Mouse (Mus musculus): ENCODE results near the gene Eif4enif1.

DNA sequence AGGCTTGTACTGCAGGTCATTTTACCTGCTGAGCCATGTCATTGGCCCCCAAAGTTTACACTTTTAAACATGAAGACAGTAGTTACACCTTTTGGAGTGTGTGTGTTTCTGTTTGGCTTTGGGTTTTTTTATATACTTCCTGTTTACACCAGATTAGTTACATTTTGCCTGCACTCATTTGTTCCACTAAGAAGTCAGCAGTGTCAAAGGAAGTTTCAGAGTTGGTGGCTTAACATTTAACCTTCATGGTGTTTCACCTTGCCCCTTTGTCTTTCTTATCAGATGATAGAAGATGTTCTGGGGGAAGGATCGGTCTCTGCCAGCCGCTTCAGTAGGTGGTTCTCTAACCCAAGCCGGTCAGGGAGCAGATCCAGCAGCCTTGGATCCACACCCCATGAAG is 24.9 kb downstream of the Eif4enif1 start:
- no peak for TF ChIP-seq CTCF (IDR thresholded peaks at IDR 0.05; ENCODE audit: low read depth, low read length)
- TF ChIP-seq GATA1 (IDR thresholded peaks at IDR 0.05; ENCODE audit: borderline replicate concordance, low read length): no peak

All from G1E (cell line).